Mouse (Mus musculus): ENCODE results near the gene Rfx2. TPM values are rescaled to one million over a fixed set of nuclear protein-coding genes. Genes with fewer than 3 reads are reported as not detected.

Gene Rfx2
- total and polyA plus RNA-seq, 2 experiments from 2014 or later, result 3.4 to 3.6 TPM

- Histone ChIP-seq H3K9me3 (ENCODE audit: low read length) (no peaks in the 10 kb centered on the region), H3K36me3 (ENCODE audit: insufficient read depth) (peaks cover 16% of the 10 kb centered on the region), H3K9ac (no peak overlapping the region), H3K4me1 (ENCODE audit: insufficient read depth) (peaks cover 17% of the 10 kb centered on the region; the same call in 1 of the 2 replicates), H3K27ac (ENCODE audit: low read depth, low read length) (peak overlapping the region; percentile 93), H3K4me2 (ENCODE audit: low read depth) (peak overlapping the region; percentile 85), H3K27me3 (ENCODE audit: insufficient read depth, low read length) (peaks cover under 1% of the 10 kb centered on the region; the same call in 1 of the 2 replicates), H3K4me3 (ENCODE audit: low read depth, low read length) (no peak overlapping the region; the same call in 1 of the 2 replicates)
- ATAC-seq (no peak), DNase-seq (peak; percentile 77)
- WGBS, result 44% methylated on average over 27 of the region's 27 CpGs
- TF ChIP-seq CTCF (IDR thresholded peaks at IDR 0.05; ENCODE audit: low read depth), result peak; percentile 97
These were observed 67.8 kb downstream of the Rfx2 start for GRCm38 (mm10) chr17:56762769-56763731.

GRCm38 (mm10) chr17:56761991-56762410, 68.8 kb downstream of the Rfx2 start:
- ATAC-seq (peak; percentile 61), DNase-seq (peak; percentile 96)
- H3K4me2 ChIP-seq (ENCODE audit: low read depth), result peak overlapping the region; percentile 85
- 2% methylated on average over 28 of the region's 28 CpGs for WGBS
- H3K36me3 ChIP-seq (ENCODE audit: insufficient read depth), result peaks cover 5% of the 10 kb centered on the region
- H3K27me3 ChIP-seq (ENCODE audit: insufficient read depth, low read length), result peaks cover 10% of the 10 kb centered on the region
- no peak for TF ChIP-seq CTCF (IDR thresholded peaks at IDR 0.05; ENCODE audit: low read depth)
- peaks cover 17% of the 10 kb centered on the region for H3K4me1 ChIP-seq (ENCODE audit: insufficient read depth)
- H3K9me3 ChIP-seq (ENCODE audit: low read length), result no peaks in the 10 kb centered on the region
- peak overlapping the region; percentile 93 for H3K27ac ChIP-seq (ENCODE audit: low read depth, low read length)
- H3K9ac ChIP-seq, result peak overlapping the region; percentile 69
- peak overlapping the region; percentile 53 for H3K4me3 ChIP-seq (ENCODE audit: low read depth, low read length)

- H3K4me2 ChIP-seq (ENCODE audit: low read depth), result no peak overlapping the region
- DNase-seq (no peak), ATAC-seq (no peak)
- H3K27ac ChIP-seq (ENCODE audit: low read depth, low read length), result no peak overlapping the region
- no peaks in the 10 kb centered on the region for H3K9me3 ChIP-seq (ENCODE audit: low read length)
- no peak overlapping the region for H3K4me3 ChIP-seq (ENCODE audit: low read depth, low read length)
- 59% methylated on average over 3 of the region's 3 CpGs for WGBS
- H3K36me3 ChIP-seq (ENCODE audit: insufficient read depth), result no peaks in the 10 kb centered on the region
- no peak overlapping the region for H3K9ac ChIP-seq
- no peak for TF ChIP-seq CTCF (IDR thresholded peaks at IDR 0.05; ENCODE audit: low read depth)
- H3K4me1 ChIP-seq (ENCODE audit: insufficient read depth), result peaks cover 17% of the 10 kb centered on the region
- peaks cover 19% of the 10 kb centered on the region for H3K27me3 ChIP-seq (ENCODE audit: insufficient read depth, low read length)
These were observed 69.7 kb downstream of the Rfx2 start for GRCm38 (mm10) chr17:56761077-56761476.

- DNase-seq (no peak), ATAC-seq (no peak)
- H3K27ac ChIP-seq (ENCODE audit: low read depth, low read length), result no peak overlapping the region
- 59% methylated on average over 7 of the region's 7 CpGs for WGBS
- no peak for TF ChIP-seq CTCF (IDR thresholded peaks at IDR 0.05; ENCODE audit: low read depth)
- H3K9ac ChIP-seq, result no peak overlapping the region
- peaks cover 36% of the 10 kb centered on the region for H3K27me3 ChIP-seq (ENCODE audit: insufficient read depth, low read length)
- no peaks in the 10 kb centered on the region for H3K9me3 ChIP-seq (ENCODE audit: low read length)
- H3K36me3 ChIP-seq (ENCODE audit: insufficient read depth), result no peaks in the 10 kb centered on the region
- H3K4me3 ChIP-seq (ENCODE audit: low read depth, low read length), result no peak overlapping the region
- H3K4me1 ChIP-seq (ENCODE audit: insufficient read depth), result peaks cover 11% of the 10 kb centered on the region; the same call in 1 of the 2 replicates
- no peak overlapping the region for H3K4me2 ChIP-seq (ENCODE audit: low read depth)
These were observed 71.6 kb downstream of the Rfx2 start for GRCm38 (mm10) chr17:56759261-56759660.

GRCm38 (mm10) chr17:56758132-56758531, 72.7 kb downstream of the Rfx2 start:
- peak; percentile 52 for TF ChIP-seq CTCF (IDR thresholded peaks at IDR 0.05; ENCODE audit: low read depth)
- DNase-seq, result peak; percentile 32
- H3K27me3 ChIP-seq (ENCODE audit: insufficient read depth, low read length), result peaks cover 45% of the 10 kb centered on the region
- no peak overlapping the region for H3K27ac ChIP-seq (ENCODE audit: low read depth, low read length)
- H3K9ac ChIP-seq, result no peak overlapping the region
- H3K4me1 ChIP-seq (ENCODE audit: insufficient read depth), result peaks cover 11% of the 10 kb centered on the region; the same call in 1 of the 2 replicates
- no peaks in the 10 kb centered on the region for H3K36me3 ChIP-seq (ENCODE audit: insufficient read depth)
- WGBS, result 5% methylated on average over 12 of the region's 12 CpGs
- ATAC-seq, result no peak
- H3K4me2 ChIP-seq (ENCODE audit: low read depth), result no peak overlapping the region
- H3K9me3 ChIP-seq (ENCODE audit: low read length), result no peaks in the 10 kb centered on the region
- no peak overlapping the region for H3K4me3 ChIP-seq (ENCODE audit: low read depth, low read length)

- ATAC-seq, result no peak
- Histone ChIP-seq H3K4me1 (ENCODE audit: insufficient read depth) (peaks cover 7% of the 10 kb centered on the region; the same call in 1 of the 2 replicates), H3K9me3 (ENCODE audit: low read length) (no peaks in the 10 kb centered on the region), H3K9ac (peak within 1 kb of the TSS; percentile 35; the same call in 1 of the 2 replicates), H3K4me3 (ENCODE audit: low read depth, low read length) (peak within 1 kb of the TSS; percentile 40), H3K27ac (ENCODE audit: low read depth, low read length) (no peak within 1 kb of the TSS), H3K4me2 (ENCODE audit: low read depth) (peak within 1 kb of the TSS; percentile 80), H3K36me3 (ENCODE audit: insufficient read depth) (no peaks in the 10 kb centered on the region), H3K27me3 (ENCODE audit: insufficient read depth, low read length) (peaks cover 45% of the 10 kb centered on the region)
- TF ChIP-seq CTCF (IDR thresholded peaks at IDR 0.05; ENCODE audit: low read depth), result no peak
- under 1% methylated on average over 37 of the region's 48 CpGs for WGBS
- DNase-seq, result peak; percentile 57
These were observed 73.2 kb downstream of the Rfx2 start, which contains the start of gene Nrtn for GRCm38 (mm10) chr17:56757416-56758123. TSS of gene Nrtn (minus strand) at chr17:56757530.

All from forebrain, postnatal 0 days (tissue).